Mouse (Mus musculus): Measurements from ENCODE around the gene Klhl22. TPM values are rescaled to one million over a fixed set of nuclear protein-coding genes. Genes with fewer than 3 reads are reported as not detected.

The Klhl22 gene
- total RNA-seq, 2 experiments from 2014 or later: 86.2 to 95.3 TPM

GRCm38 (mm10) chr16:17830385-17831178 lies 71.2 kb downstream of the Klhl22 start:
- DNase-seq: peak; percentile 46
- intact Hi-C loops (cut with DNase I): no loop called here

GRCm38 (mm10) chr16:17831781-17832180 lies 72.4 kb downstream of the Klhl22 start:
- intact Hi-C loops (cut with DNase I): no loop called here
- no peak for DNase-seq

- DNase-seq: no peak
- intact Hi-C loops (cut with DNase I): no loop called here
Measured at GRCm38 (mm10) chr16:17832821-17833220, 73.4 kb downstream of the Klhl22 start, which contains the start of gene B830017H08Rik. TSS of gene B830017H08Rik (plus strand) at chr16:17833121.

GRCm38 (mm10) chr16:17833321-17833680 lies 73.9 kb downstream of the Klhl22 start:
- peak; percentile 34 for DNase-seq
- intact Hi-C loops (cut with DNase I): no loop called here

- intact Hi-C loops (cut with DNase I): no loop called here
- no peak for DNase-seq
Measured at GRCm38 (mm10) chr16:17833681-17834399, 74.4 kb downstream of the Klhl22 start.

GRCm38 (mm10) chr16:17834543-17834942 lies 75.1 kb downstream of the Klhl22 start:
- no peak for DNase-seq
- intact Hi-C loops (cut with DNase I): no loop called here

GRCm38 (mm10) chr16:17835481-17835880 lies 76.1 kb downstream of the Klhl22 start:
- intact Hi-C loops (cut with DNase I): no loop called here
- no peak for DNase-seq

GRCm38 (mm10) chr16:17838051-17838450 lies 78.6 kb downstream of the Klhl22 start, which contains the start of gene Car15:
TSS of gene Car15 (minus strand) at chr16:17838364.
- intact Hi-C loops (cut with DNase I): no loop called here
- no peak for DNase-seq

GRCm38 (mm10) chr16:17839976-17840375 lies 80.6 kb downstream of the Klhl22 start:
- DNase-seq: peak; percentile 63
- intact Hi-C loops (cut with DNase I): no loop called here

- intact Hi-C loops (cut with DNase I): no loop called here
- no peak for DNase-seq
Measured at GRCm38 (mm10) chr16:17842437-17842836, 83.0 kb downstream of the Klhl22 start.

Other genes with a start within 250 kb of the Klhl22 start
- 10 to 100 TPM; 34.5 to 36.4 TPM for gene Thap7, start 228.5 kb upstream of the Klhl22 start, total RNA-seq (2021)
- 1 to 10 TPM in 1 of 2 experiments, under 1 TPM in 1; 0.68 to 1.4 TPM for gene Lrrc74b, start 198.4 kb upstream of the Klhl22 start, total RNA-seq (2021)
- gene P2rx6, start 197.7 kb upstream of the Klhl22 start, total RNA-seq (2021): under 1 TPM; 0.36 to 0.68 TPM
- 10 to 100 TPM; 48.1 to 53.6 TPM for gene Slc7a4, start 176.4 kb upstream of the Klhl22 start, total RNA-seq (2021)
- gene Smpd4, start 140.3 kb upstream of the Klhl22 start, total RNA-seq (2021): 10 to 100 TPM; 49.9 to 51.7 TPM
- 10 to 100 TPM; 17.5 to 20.9 TPM for gene Ccdc74a, start 113.1 kb upstream of the Klhl22 start, total RNA-seq (2021)
- 10 to 100 TPM; 78.9 to 80.8 TPM for gene Med15, start 26.7 kb upstream of the Klhl22 start, total RNA-seq (2021)
- gene Scarf2, start 37.7 kb downstream of the Klhl22 start, total RNA-seq (2021): 1 to 10 TPM; 5.6 to 6.3 TPM
- gene B830017H08Rik, start 73.5 kb downstream of the Klhl22 start, total RNA-seq (2021): 1 to 10 TPM; 3.9 to 4.3 TPM
- gene Car15, start 78.7 kb downstream of the Klhl22 start, total RNA-seq (2021): 1 to 10 TPM; 6.8 to 7.1 TPM
- 1 to 10 TPM in 1 of 2 experiments, under 1 TPM in 1; 0.77 to 1.2 TPM for gene Gm20518, start 132.1 kb downstream of the Klhl22 start, total RNA-seq (2021)
- not detected for gene Tssk1, start 134.6 kb downstream of the Klhl22 start, total RNA-seq (2021)
- 100 to 1,000 TPM; 116 to 123 TPM for gene Dgcr2, start 138.9 kb downstream of the Klhl22 start, total RNA-seq (2021)
- not detected for gene Tssk2, start 139.0 kb downstream of the Klhl22 start, total RNA-seq (2021)
- gene Ess2, start 151.7 kb downstream of the Klhl22 start, total RNA-seq (2021): 10 to 100 TPM; 40.7 to 45.1 TPM
- not detected for gene Gsc2, start 155.4 kb downstream of the Klhl22 start, total RNA-seq (2021)
- 100 to 1,000 TPM; 107 TPM for gene Slc25a1, start 168.6 kb downstream of the Klhl22 start, total RNA-seq (2021)
- not detected for gene Vpreb2, start 220.8 kb downstream of the Klhl22 start, total RNA-seq (2021)

Data from left cerebral cortex, postnatal 4 days (tissue).